ENCODE assay signal across 14 mouse cellular contexts in genomic region chr11:120267676-120268075, GRCm38 (mm10). TPM values are rescaled to one million over a fixed set of nuclear protein-coding genes. Genes with fewer than 3 reads are reported as not detected.
DNase-seq lines count a peak whose midpoint lies in the region; ATAC-seq lines count a peak whose summit lies in the region.
"Had no signal": no experiment of that assay in that cellular context is flagged by ENCODE, and none has a peak within 500 bp of the region (broad histone marks: within the 10 kb centered on the region; RNA-seq: fewer than 3 reads in every experiment).

No protein-coding gene starts in this region.

- no peak overlapping the region for H3K4me2 ChIP-seq in forebrain, embryonic 16.5 days (ENCODE audit: low read length)
- H3K4me2 ChIP-seq in lung, embryonic 15.5 days = no peak overlapping the region
- H3K4me2 ChIP-seq in midbrain, embryonic 14.5 days (ENCODE audit: low read length) = no peak overlapping the region
- H3K4me2 ChIP-seq: intestine, embryonic 15.5 days; stomach, embryonic 15.5 days had no signal

- no peaks in the 10 kb centered on the region for H3K27me3 ChIP-seq in forebrain, embryonic 10.5 days (ENCODE audit: poor library complexity, severe bottlenecking)
- H3K27me3 ChIP-seq in forebrain, embryonic 16.5 days (replicated peaks; ENCODE audit: control insufficient read depth, insufficient read depth, low read length) = no peaks in the 10 kb centered on the region
- no peaks in the 10 kb centered on the region; the same call in 1 of the 2 replicates for H3K27me3 ChIP-seq in lung, embryonic 15.5 days
- no peaks in the 10 kb centered on the region for H3K27me3 ChIP-seq in midbrain, embryonic 14.5 days (ENCODE audit: control insufficient read depth, insufficient read depth, low read length)
- H3K27me3 ChIP-seq: intestine, embryonic 15.5 days; stomach, embryonic 15.5 days had no signal

- WGBS in forebrain, embryonic 10.5 days = 76% methylated on average over 3 of the region's 3 CpGs
- WGBS in forebrain, embryonic 16.5 days = 63% methylated on average over 3 of the region's 3 CpGs
- 72% methylated on average over 3 of the region's 3 CpGs for WGBS in lung, embryonic 15.5 days
- 65% methylated on average over 3 of the region's 3 CpGs for WGBS in midbrain, embryonic 14.5 days

- peak overlapping the region; percentile 60 for H3K27ac ChIP-seq in forebrain, embryonic 10.5 days
- no peak overlapping the region for H3K27ac ChIP-seq in forebrain, embryonic 16.5 days (ENCODE audit: low read length)
- H3K27ac ChIP-seq in lung, embryonic 15.5 days = 0 out of 2 replicates have a peak overlapping the region, but pooled peaks have one; percentile 21
- H3K27ac ChIP-seq in midbrain, embryonic 14.5 days (replicated peaks; ENCODE audit: low read depth, low read length) = peak overlapping the region; percentile 22; the same call in 1 of the 2 replicates
- H3K27ac ChIP-seq: intestine, embryonic 15.5 days; stomach, embryonic 15.5 days had no signal

- H3K36me3 ChIP-seq in forebrain, embryonic 10.5 days (replicated peaks) = peaks cover 98% of the 10 kb centered on the region
- H3K36me3 ChIP-seq in forebrain, embryonic 16.5 days (ENCODE audit: control insufficient read depth, insufficient read depth) = no peaks in the 10 kb centered on the region; the same call in 1 of the 2 replicates
- H3K36me3 ChIP-seq in lung, embryonic 15.5 days = peaks cover 14% of the 10 kb centered on the region
- peaks cover 32% of the 10 kb centered on the region for H3K36me3 ChIP-seq in midbrain, embryonic 14.5 days (ENCODE audit: control insufficient read depth, insufficient read depth, low read length)

- no peak overlapping the region for H3K4me3 ChIP-seq in forebrain, embryonic 10.5 days
- H3K4me3 ChIP-seq in forebrain, embryonic 16.5 days (replicated peaks; ENCODE audit: low read length) = no peak overlapping the region
- no peak overlapping the region for H3K4me3 ChIP-seq in lung, embryonic 15.5 days
- H3K4me3 ChIP-seq in midbrain, embryonic 14.5 days (replicated peaks; ENCODE audit: low read depth, low read length) = no peak overlapping the region
- H3K4me3 ChIP-seq: intestine, embryonic 15.5 days; stomach, embryonic 15.5 days had no signal

- DNase-seq in forebrain, embryonic 10.5 days (ENCODE audit: extremely low spot score, low spot score) = no peak
- no peak for DNase-seq in lung, postnatal 10 days
- DNase-seq in brain, adult 2 months (ENCODE audit: low read depth, low spot score) = peak; percentile 68
- no peak for DNase-seq in midbrain, embryonic 14.5 days
- DNase-seq in kidney, postnatal 25 days = no peak
- DNase-seq in cerebellum, adult 11-12 months = no peak
- DNase-seq: adrenal gland, postnatal 36 days; cerebellum, adult 2 months; kidney, postnatal 36 days; lung, adult 2 months had no signal

- H3K9ac ChIP-seq in forebrain, embryonic 16.5 days (replicated peaks; ENCODE audit: low read depth, low read length) = no peak overlapping the region
- no peak overlapping the region for H3K9ac ChIP-seq in lung, embryonic 15.5 days
- H3K9ac ChIP-seq in midbrain, embryonic 14.5 days (replicated peaks; ENCODE audit: low read length) = no peak overlapping the region
- H3K9ac ChIP-seq: intestine, embryonic 15.5 days; stomach, embryonic 15.5 days had no signal

- ATAC-seq in forebrain, embryonic 16.5 days = no peak
- no peak for ATAC-seq in lung, embryonic 15.5 days (ENCODE audit: borderline replicate concordance, extremely low read depth, low FRiP score, low TSS enrichment)
- ATAC-seq in midbrain, embryonic 14.5 days (ENCODE audit: low FRiP score, low TSS enrichment) = no peak
- ATAC-seq: intestine, embryonic 15.5 days had no signal

- H3K4me1 ChIP-seq in forebrain, embryonic 10.5 days = peaks cover 72% of the 10 kb centered on the region
- peaks cover 54% of the 10 kb centered on the region for H3K4me1 ChIP-seq in forebrain, embryonic 16.5 days (replicated peaks; ENCODE audit: control insufficient read depth, insufficient read depth, low read length)
- peaks cover 55% of the 10 kb centered on the region for H3K4me1 ChIP-seq in lung, embryonic 15.5 days
- H3K4me1 ChIP-seq in midbrain, embryonic 14.5 days (ENCODE audit: control insufficient read depth, insufficient read depth, low read length) = peaks cover 25% of the 10 kb centered on the region

- no peaks in the 10 kb centered on the region for H3K9me3 ChIP-seq in forebrain, embryonic 10.5 days
- no peaks in the 10 kb centered on the region for H3K9me3 ChIP-seq in forebrain, embryonic 16.5 days (ENCODE audit: control insufficient read depth, low read length)
- no peaks in the 10 kb centered on the region for H3K9me3 ChIP-seq in lung, embryonic 15.5 days
- no peaks in the 10 kb centered on the region for H3K9me3 ChIP-seq in midbrain, embryonic 14.5 days (ENCODE audit: control insufficient read depth, low read length)
- H3K9me3 ChIP-seq: intestine, embryonic 15.5 days; stomach, embryonic 15.5 days had no signal

RNA-seq across cellular contexts. Expression of gene Bahcc1, which starts 34.9 kb away (rescaled TPM):
- polyA plus RNA-seq in forebrain, embryonic 10.5 days (2016; fragmentation: Nextera tagmentation; extraction: Ambion mirVana) = 13.7 and 16.1 TPM in 2 replicates
- polyA plus RNA-seq in forebrain, embryonic 16.5 days (2015; fragmentation: Nextera tagmentation; extraction: Ambion mirVana) = 14.5 and 14.8 TPM in 2 replicates
- 8.7 and 9.2 TPM in 2 replicates for polyA plus RNA-seq in lung, embryonic 15.5 days (2015; fragmentation: Nextera tagmentation; extraction: Ambion mirVana)
- polyA plus RNA-seq in midbrain, embryonic 14.5 days (2014; fragmentation: Nextera tagmentation; extraction: Ambion mirVana) = 20.0 and 25.9 TPM in 2 replicates
